Mouse (Mus musculus): ENCODE results near the gene Stam2.

Stam2 gene

GRCm38 (mm10) chr2:52720231-52721025 is 21.7 kb downstream of the Stam2 start:
- DNase-seq, result no peak

- no peak for DNase-seq
Observed at GRCm38 (mm10) chr2:52717076-52717475, 25.0 kb downstream of the Stam2 start.

GRCm38 (mm10) chr2:52715538-52715937 is 26.5 kb downstream of the Stam2 start:
- DNase-seq, result no peak

GRCm38 (mm10) chr2:52714111-52714510 is 28.0 kb downstream of the Stam2 start:
- DNase-seq, result peak in 1 of 2 experiments; percentile 19

- no peak for DNase-seq
Observed at GRCm38 (mm10) chr2:52710804-52711203, 31.3 kb downstream of the Stam2 start.

GRCm38 (mm10) chr2:52709417-52709816 is 32.7 kb downstream of the Stam2 start:
- no peak for DNase-seq

DNA sequence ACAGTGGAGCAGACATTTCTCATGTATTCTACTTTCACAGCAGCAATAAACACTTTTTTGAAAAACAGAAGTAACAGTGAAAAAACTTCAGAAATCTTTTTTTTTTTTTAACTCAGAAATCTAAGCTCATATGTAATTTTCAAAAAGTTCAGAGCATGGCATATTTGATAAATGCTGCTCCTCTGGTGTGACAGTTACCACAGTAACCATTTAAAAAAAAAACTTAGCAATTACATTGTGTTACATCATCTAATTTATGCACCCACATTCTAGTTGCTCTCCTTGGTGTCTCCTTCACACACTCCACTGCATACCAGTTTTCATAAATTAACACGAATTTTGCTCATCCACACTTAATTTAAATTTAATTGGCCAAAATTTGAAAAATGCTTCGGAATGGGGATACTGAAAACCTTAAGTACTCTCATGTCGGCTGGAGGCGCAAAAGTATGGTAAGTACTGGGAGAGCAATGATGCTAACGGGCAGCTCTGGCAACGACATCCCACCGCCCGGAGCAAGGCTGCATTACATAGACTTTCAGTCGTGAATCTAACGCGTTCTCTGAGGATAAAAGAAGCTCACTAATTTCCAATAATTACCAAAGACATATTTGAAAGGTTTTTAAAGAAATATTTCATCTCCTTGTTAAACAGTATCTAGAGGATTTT is 40.6 kb downstream of the Stam2 start:
- no peak for DNase-seq

GRCm38 (mm10) chr2:52700352-52700751 is 41.7 kb downstream of the Stam2 start:
- no peak for DNase-seq

- DNase-seq, result no peak
Observed at GRCm38 (mm10) chr2:52694604-52695003, 47.5 kb downstream of the Stam2 start.

DNA sequence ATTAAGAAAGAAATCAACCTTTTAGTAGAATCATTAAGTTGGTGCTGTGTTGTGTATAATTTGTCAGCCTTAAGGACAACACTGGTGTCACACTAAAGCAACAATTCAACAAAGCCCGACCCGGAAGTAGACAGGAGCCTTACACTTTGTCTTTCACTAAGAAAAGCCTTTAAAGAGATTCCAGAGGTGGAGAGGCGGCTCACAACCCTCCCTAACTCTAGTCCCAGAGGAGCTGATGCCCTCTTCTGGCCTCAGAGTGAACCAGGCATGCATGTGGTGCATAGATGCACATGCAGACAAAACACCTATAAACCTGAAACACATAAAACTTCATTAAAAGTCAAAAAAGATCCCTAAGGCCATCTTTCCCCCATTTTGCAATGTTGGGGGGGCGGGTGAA is 50.3 kb downstream of the Stam2 start:
- DNase-seq, result peak in 1 of 2 experiments; percentile 21

DNA sequence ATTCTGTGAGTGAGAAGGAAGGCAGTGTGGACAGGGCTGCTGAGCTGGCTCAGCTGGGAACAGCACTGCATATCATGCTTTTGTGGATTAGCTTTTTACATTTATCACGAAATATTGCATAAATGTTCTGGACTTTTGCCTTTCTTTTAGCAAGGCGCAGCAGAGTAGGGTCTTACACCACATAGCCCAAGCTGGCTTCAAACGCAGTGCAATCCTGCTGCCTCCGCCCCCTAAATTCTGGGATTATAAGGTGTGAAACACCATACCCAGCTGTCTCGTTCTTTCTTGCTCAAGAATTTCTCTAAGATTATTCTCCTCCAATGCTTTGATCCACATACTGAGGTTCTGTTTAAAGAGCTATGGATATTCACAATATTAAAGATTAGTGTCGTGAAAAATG is 55.5 kb downstream of the Stam2 start:
- DNase-seq, result no peak

DNA sequence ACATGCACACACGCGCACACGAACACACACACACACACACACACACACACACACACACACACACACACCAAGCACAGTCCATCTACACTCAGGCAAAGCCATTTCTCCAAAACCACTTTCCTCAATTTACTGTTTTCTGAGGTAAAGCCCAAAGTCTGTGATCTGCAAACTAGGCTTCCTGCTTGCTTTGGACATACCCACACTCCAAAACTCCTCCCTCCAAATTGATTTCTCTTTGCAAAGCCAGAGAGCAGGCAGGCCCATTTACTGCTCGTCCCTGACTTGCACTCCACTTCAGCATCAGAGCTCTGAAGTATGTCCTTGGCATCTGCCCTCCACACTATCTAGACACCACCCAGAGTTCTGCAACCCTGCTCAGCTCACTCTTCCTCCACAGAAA is 64.5 kb downstream of the Stam2 start:
- no peak for DNase-seq

GRCm38 (mm10) chr2:52676913-52677303 is 65.2 kb downstream of the Stam2 start:
- peak; percentile 25 to 29 for DNase-seq

DNA sequence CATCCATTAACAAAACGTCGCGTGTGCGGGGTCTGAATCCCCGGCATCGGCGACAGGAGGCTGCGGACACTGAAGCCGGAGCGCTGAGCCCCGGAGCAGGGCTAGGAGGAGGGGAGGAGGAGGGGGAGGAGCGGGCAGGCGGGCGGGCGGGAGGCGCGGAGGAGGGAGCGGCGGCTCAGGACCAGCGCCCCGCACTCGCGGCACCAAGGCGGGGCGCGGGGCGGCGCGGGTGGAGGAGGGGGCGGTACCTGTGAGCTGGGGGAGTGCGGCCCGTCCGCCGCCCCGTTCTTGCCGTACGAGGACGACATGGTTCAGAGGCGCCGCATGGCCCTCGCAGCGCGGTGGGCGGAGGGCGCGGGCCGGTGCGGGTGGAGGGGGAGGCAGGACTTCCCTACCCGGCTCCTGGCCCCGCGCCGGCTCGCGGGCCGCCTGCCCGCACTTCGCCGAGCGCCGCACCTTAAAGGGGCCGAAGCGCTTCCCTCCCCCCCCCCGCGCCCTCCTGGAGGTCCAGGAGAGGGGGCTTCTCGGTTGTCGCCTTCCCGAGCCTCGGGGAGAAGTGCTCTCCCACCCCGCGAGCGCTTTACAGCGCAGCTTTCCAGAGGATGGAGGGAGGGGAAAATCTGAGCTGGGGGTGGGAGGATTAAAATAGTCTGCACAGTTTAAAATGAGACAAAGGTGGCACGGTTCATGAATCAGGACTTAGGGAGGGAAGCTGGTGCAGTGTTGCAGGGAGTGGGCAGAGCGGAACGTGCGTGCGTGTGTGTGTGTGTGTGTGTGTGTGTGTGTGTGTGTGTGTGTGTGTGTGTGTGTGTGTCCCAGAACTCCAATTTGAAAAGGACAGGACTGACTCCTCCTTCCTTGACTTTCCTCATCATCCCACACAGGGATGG is 65.8 kb downstream of the Stam2 start, which contains the start of gene Cacnb4:
Gene Cacnb4, minus strand, starts transcription at position 809 of the 890 bp plus-strand sequence.
- peak in 1 of 2 experiments; percentile 22 for DNase-seq

GRCm38 (mm10) chr2:52675278-52675987 is 66.6 kb downstream of the Stam2 start:
- DNase-seq, result no peak

GRCm38 (mm10) chr2:52674886-52675277 is 67.2 kb downstream of the Stam2 start:
- DNase-seq, result peak; percentile 13 to 27

- no peak for DNase-seq
Observed at GRCm38 (mm10) chr2:52673172-52673571, 68.9 kb downstream of the Stam2 start.

GRCm38 (mm10) chr2:52670733-52671132 is 71.3 kb downstream of the Stam2 start:
- no peak for DNase-seq

- DNase-seq, result no peak
Observed at GRCm38 (mm10) chr2:52668480-52668879, 73.6 kb downstream of the Stam2 start.

DNA sequence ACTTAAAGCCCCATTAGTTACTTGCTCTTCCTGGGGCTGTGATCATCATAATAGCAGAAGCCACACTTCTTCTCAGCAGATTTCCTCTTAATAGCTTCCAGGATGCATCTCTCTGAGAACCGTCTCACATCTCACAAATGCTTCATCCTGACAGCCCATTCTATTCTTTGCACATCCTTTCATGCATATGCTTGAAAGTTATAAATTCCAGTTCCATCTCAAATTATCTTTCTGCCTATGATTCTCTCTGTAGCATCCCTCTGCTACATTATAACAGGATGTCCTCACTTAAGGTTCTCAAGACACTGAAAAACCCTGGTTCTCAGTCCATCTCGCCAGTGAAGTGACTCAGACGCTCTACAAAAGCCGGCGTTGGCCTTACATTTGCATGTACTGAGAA is 85.4 kb downstream of the Stam2 start:
- DNase-seq, result no peak

- DNase-seq, result no peak
Observed at GRCm38 (mm10) chr2:52654541-52654940, 87.5 kb downstream of the Stam2 start.

- no peak for DNase-seq
Observed at GRCm38 (mm10) chr2:52651547-52651946, 90.5 kb downstream of the Stam2 start.
